Mouse (Mus musculus): ENCODE data around the gene Olfr360. TPM values are rescaled to one million over a fixed set of nuclear protein-coding genes. Genes with fewer than 3 reads are reported as not detected.
"Not testable (repeated sequence)": the region's sequence is repeated elsewhere in the genome, so short reads cannot be mapped to it uniquely, and the experiment has no call there.

Gene Olfr360
- not detected in 2 replicates for polyA plus RNA-seq (2015; fragmentation: Nextera tagmentation; extraction: Ambion mirVana)

- Histone ChIP-seq H3K27ac (no peak within 1 kb of the TSS), H3K4me3 (no peak within 1 kb of the TSS), H3K9ac (no peak within 1 kb of the TSS), H3K36me3 (no peaks in the 10 kb centered on the region), H3K4me2 (no peak within 1 kb of the TSS), H3K27me3 (no peaks in the 10 kb centered on the region), H3K9me3 (peaks cover 3% of the 10 kb centered on the region; the same call in 1 of the 2 replicates), H3K4me1 (no peaks in the 10 kb centered on the region)
- no peak for ATAC-seq (ENCODE audit: insufficient number of reproducible peaks, low FRiP score, low TSS enrichment, low read depth)
Observed at GRCm38 (mm10) chr2:37065446-37065845, at the start of gene Olfr360. TSS of gene Olfr360 (plus strand) at chr2:37065746.

DNA sequence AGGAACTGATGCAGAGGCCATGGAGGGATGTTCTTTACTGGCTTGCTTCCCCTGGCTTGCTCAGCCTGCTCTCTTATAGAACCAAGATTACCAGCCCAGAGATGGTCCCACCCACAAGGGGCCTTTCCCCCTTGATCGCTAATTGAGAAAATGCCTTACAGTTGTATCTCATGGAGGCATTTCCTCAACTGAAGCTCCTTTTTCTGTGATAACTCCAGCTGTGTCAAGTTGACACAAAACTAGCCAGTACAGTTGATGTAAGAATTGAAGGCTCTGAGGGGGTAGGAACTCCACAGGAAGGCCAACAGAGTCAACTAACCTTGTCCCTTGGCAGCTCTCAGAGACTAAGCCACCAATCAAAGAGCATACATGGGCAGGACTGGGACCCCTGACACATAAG, 23.6 kb downstream of the Olfr360 start, which contains the start of gene Olfr361:
Gene Olfr361 (minus strand): TSS at position 101 of the 400 bp plus-strand sequence.
- H3K4me1 ChIP-seq; H3K4me3 ChIP-seq; ATAC-seq (ENCODE audit: insufficient number of reproducible peaks, low FRiP score, low TSS enrichment, low read depth): not testable (repeated sequence)

GRCm38 (mm10) chr2:37117810-37118209, 52.3 kb downstream of the Olfr360 start, which contains the start of gene Olfr362:
TSS of gene Olfr362 (minus strand) at chr2:37117910.
- Histone ChIP-seq H3K4me1 (no peaks in the 10 kb centered on the region), H3K9me3 (0 out of 2 replicates have a peak, but pooled peaks cover 3% of the 10 kb centered on the region), H3K9ac (no peak within 1 kb of the TSS), H3K4me2 (no peak within 1 kb of the TSS), H3K27ac (no peak within 1 kb of the TSS), H3K36me3 (no peaks in the 10 kb centered on the region), H3K4me3 (no peak within 1 kb of the TSS), H3K27me3 (no peaks in the 10 kb centered on the region)
- no peak for ATAC-seq (ENCODE audit: insufficient number of reproducible peaks, low FRiP score, low TSS enrichment, low read depth)
- WGBS: 88% methylated on average over 1 of the region's 1 CpGs

More for the DNA sequence above, 23.6 kb downstream of the Olfr360 start, which contains the start of gene Olfr361:
- not testable (repeated sequence) for H3K27ac ChIP-seq, H3K9me3 ChIP-seq, H3K9ac ChIP-seq, H3K27me3 ChIP-seq, H3K36me3 ChIP-seq, H3K4me2 ChIP-seq
- WGBS: 83% methylated on average over 1 of the region's 1 CpGs

Other genes starting within 250 kb of the Olfr360 start
- not detected in 2 replicates for gene Olfr3, start 248.7 kb upstream of the Olfr360 start, polyA plus RNA-seq (2015; fragmentation: Nextera tagmentation; extraction: Ambion mirVana)
- gene Olfr350, start 219.4 kb upstream of the Olfr360 start, polyA plus RNA-seq (2015; fragmentation: Nextera tagmentation; extraction: Ambion mirVana): not detected in 2 replicates
- gene Olfr351, start 203.1 kb upstream of the Olfr360 start, polyA plus RNA-seq (2015; fragmentation: Nextera tagmentation; extraction: Ambion mirVana): not detected in 2 replicates
- gene Olfr352, start 197.3 kb upstream of the Olfr360 start, polyA plus RNA-seq (2015; fragmentation: Nextera tagmentation; extraction: Ambion mirVana): not detected in 2 replicates
- not detected in 2 replicates for gene Olfr353, start 172.8 kb upstream of the Olfr360 start, polyA plus RNA-seq (2015; fragmentation: Nextera tagmentation; extraction: Ambion mirVana)
- not detected in 2 replicates for gene Olfr354, start 160.1 kb upstream of the Olfr360 start, polyA plus RNA-seq (2015; fragmentation: Nextera tagmentation; extraction: Ambion mirVana)
- gene Olfr355, start 136.8 kb upstream of the Olfr360 start, polyA plus RNA-seq (2015; fragmentation: Nextera tagmentation; extraction: Ambion mirVana): not detected in 2 replicates
- gene Olfr356, start 128.6 kb upstream of the Olfr360 start, polyA plus RNA-seq (2015; fragmentation: Nextera tagmentation; extraction: Ambion mirVana): not detected in 2 replicates
- not detected in 2 replicates for gene Olfr357, start 71.9 kb upstream of the Olfr360 start, polyA plus RNA-seq (2015; fragmentation: Nextera tagmentation; extraction: Ambion mirVana)
- gene Olfr358, start 56.4 kb upstream of the Olfr360 start, polyA plus RNA-seq (2015; fragmentation: Nextera tagmentation; extraction: Ambion mirVana): not detected in 2 replicates
- gene Olfr361, start 23.5 kb downstream of the Olfr360 start, polyA plus RNA-seq (2015; fragmentation: Nextera tagmentation; extraction: Ambion mirVana): not detected in 2 replicates
- not detected in 2 replicates for gene Olfr362, start 52.2 kb downstream of the Olfr360 start, polyA plus RNA-seq (2015; fragmentation: Nextera tagmentation; extraction: Ambion mirVana)
- gene Olfr364-ps1, start 73.6 kb downstream of the Olfr360 start, polyA plus RNA-seq (2015; fragmentation: Nextera tagmentation; extraction: Ambion mirVana): not detected in 2 replicates
- gene Olfr365, start 122.5 kb downstream of the Olfr360 start, polyA plus RNA-seq (2015; fragmentation: Nextera tagmentation; extraction: Ambion mirVana): not detected in 2 replicates
- gene Olfr366, start 145.8 kb downstream of the Olfr360 start, polyA plus RNA-seq (2015; fragmentation: Nextera tagmentation; extraction: Ambion mirVana): not detected in 2 replicates

All from limb, embryonic 15.5 days (tissue).